Mouse (Mus musculus): ENCODE data around the gene Olfr366.
"Not testable (repeated sequence)": the region's sequence is repeated elsewhere in the genome, so short reads cannot be mapped to it uniquely, and the experiment has no call there.

Gene Olfr366

DNA sequence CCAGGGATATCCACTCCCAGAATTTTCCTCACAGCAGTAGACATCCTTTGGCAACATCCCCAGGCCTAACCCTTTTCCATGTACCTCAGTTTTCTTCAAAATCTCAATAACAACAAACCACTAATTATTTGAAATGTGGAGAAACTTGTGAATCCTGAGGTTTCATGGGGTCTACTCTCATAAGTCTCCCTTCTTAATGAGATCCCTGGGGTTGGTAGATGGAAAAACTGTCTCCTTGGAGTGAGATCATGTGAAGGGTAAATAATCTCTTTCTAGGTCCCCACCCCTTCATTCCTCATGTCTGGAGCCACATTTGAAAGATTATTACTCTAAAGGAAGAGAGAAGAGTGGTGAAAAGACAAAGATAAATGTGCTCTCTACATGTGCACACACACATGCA is at the start of gene Olfr366:
TSS of gene Olfr366 (plus strand) at position 301 of the 400 bp plus-strand sequence.
- in situ Hi-C loops (cut with MboI; ENCODE audit: low pct_unique_long_range_greater_than_20kb in 1 of 2, low sequenced_read_pairs in 2 of 2, unreplicated experiment in 1 of 2): no loop called here

DNA sequence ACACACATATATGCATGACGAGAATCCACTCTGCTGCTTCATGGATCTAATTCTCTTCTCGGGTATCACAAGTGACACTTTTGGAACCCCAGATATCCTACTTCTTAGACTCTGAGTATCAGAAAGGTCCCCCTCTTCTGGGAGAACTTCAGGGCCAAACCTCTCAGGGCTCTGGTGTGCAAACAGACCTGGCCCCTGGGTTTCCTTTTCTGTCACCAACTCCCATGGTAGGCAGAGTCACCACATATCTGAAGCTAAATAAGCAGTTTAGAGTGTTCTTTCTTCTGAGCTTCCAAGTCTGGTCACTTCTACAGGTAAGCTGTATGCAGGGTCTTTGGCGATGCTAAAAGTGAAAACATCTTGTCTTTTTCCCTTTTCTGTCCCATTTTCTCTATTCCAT is 23.5 kb upstream of the Olfr366 start, which contains the start of gene Olfr365:
TSS of gene Olfr365 (plus strand) at position 301 of the 400 bp plus-strand sequence.
- in situ Hi-C loops (cut with MboI; ENCODE audit: low pct_unique_long_range_greater_than_20kb in 1 of 2, low sequenced_read_pairs in 2 of 2, unreplicated experiment in 1 of 2): no loop called here

DNA sequence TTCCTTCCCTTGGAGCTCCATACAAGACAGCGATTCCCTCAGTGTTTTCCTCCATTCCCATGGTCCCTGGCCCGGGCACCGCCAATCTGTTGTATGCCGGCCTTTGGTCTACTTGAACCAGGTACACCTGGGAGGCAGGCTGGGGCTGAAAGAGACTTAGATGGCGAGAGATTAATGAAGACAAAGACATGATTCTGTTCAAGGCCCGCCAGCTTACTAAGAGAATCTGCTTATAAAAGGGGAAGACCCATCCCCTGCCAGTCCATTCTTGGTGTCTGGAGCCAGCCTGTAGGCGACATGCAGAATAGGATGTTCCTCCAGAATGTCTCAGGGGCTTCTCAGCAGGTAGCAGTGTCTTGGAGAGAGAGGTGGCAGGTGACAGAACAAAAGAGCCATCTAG is 50.4 kb downstream of the Olfr366 start:
- in situ Hi-C loops (cut with MboI; ENCODE audit: low pct_unique_long_range_greater_than_20kb in 1 of 2, low sequenced_read_pairs in 2 of 2, unreplicated experiment in 1 of 2): not testable (repeated sequence)

Measured in mouse embryonic stem cell (cell line).